Mouse (Mus musculus): ENCODE measurements around the gene Sec14l5. TPM values are rescaled to one million over a fixed set of nuclear protein-coding genes. Genes with fewer than 3 reads are reported as not detected.
A peak's percentile ranks its signal among the peaks of the same experiment; 100 is the strongest.

Sec14l5 gene
- total RNA-seq, 2 experiments from 2014 or later: 7.4 to 11.3 TPM

GRCm38 (mm10) chr16:5146367-5147036, 407 bp upstream of the Sec14l5 start:
- peak; percentile 81 for DNase-seq
- intact Hi-C loops (cut with DNase I; ENCODE audit: low total_unique reads): loop anchor here (5.0 to 10.0 kb wide), 2 partner anchors 51 to 92 kb away; partner anchors contain the start of gene Ubn1

DNA sequence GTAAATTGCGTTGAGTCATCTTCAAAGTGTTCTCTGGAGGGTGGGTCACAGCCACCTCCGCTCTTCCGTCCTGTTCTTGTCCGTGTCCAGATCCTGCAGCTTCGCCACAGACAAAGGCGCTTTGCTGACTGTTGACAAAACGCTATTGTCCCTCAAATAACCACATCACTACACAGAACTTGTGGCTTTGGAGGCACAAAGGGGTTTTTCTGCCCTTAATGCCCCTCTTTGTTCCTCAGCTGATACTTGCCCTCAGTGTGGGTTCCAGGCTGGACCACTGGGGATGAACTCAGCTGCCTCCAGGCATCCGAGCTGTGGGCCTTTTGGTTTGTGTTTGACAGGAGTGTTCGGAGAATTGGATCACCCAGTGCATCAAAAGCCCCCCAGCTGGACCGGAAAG, 3.6 kb downstream of the Sec14l5 start:
- no peak for DNase-seq
- intact Hi-C loops (cut with DNase I; ENCODE audit: low total_unique reads): no loop called here

GRCm38 (mm10) chr16:5153299-5154026, 6.6 kb downstream of the Sec14l5 start:
- intact Hi-C loops (cut with DNase I; ENCODE audit: low total_unique reads): no loop called here
- no peak for DNase-seq

- intact Hi-C loops (cut with DNase I; ENCODE audit: low total_unique reads): no loop called here
- DNase-seq: no peak
These were observed 8.1 kb downstream of the Sec14l5 start for GRCm38 (mm10) chr16:5155014-5155413.

DNA sequence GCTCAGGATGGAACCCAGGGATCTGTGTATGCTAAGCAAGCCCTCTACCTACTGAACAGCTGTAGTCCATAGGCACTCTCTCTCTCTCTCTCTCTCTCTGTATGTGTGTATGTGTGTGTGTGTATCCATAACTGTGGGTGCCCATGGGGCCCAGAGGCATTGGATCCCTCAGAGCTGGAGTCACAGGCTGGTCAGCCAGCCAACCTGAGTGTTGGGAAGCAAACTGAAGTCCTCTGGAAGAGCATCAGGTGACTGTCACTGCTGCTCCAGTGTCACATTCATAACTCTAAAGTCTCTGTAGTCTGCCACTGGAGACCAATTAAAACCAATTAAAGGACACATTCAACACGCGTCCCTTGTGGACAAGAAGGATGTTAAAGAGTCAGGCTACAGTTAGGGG, 9.6 kb downstream of the Sec14l5 start:
- intact Hi-C loops (cut with DNase I; ENCODE audit: low total_unique reads): no loop called here
- no peak for DNase-seq

DNA sequence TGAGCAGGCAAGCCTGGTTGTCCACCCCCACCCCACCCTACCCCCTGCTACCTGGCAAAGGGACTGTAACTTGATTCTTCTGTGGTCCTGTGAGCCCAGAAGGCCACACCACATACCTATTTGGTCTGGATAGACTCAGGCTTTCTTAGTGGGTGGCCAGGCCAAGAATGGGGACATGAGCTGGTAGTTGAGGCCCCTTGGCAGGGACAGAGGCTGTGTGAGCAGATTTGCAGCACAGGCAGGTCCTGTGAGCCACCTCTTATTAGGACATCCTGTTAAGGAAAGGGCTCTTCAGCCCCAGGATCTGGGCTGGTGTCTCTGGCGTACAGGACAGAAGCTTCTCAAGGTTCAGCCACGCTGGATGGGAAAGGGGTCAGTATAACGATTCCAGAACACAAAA, 10.2 kb downstream of the Sec14l5 start:
- DNase-seq: peak; percentile 47
- intact Hi-C loops (cut with DNase I; ENCODE audit: low total_unique reads): no loop called here

DNA sequence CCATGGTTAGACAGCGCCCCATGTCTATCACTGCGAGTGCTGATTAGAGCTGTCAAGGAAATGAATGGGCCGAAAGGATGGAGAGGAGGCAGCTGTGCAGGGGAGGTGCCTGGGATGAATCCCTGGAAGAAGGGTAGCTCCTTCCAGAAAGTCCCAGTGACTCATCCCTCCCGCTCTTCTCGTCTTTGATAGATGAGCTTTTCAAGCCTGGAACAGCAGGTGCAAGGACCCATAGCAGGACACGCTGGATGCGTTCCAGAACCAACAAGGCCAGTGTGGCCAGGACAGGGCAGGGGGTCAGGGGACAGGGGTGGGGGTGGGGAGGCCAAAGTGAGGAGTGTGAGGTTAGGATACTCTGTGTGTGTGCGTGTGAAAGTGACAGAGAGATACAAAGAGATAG, 12.3 kb downstream of the Sec14l5 start:
- DNase-seq: no peak
- intact Hi-C loops (cut with DNase I; ENCODE audit: low total_unique reads): no loop called here

GRCm38 (mm10) chr16:5164327-5164726, 17.4 kb downstream of the Sec14l5 start:
- DNase-seq: no peak
- intact Hi-C loops (cut with DNase I; ENCODE audit: low total_unique reads): no loop called here

GRCm38 (mm10) chr16:5168038-5168437, 21.1 kb downstream of the Sec14l5 start:
- intact Hi-C loops (cut with DNase I; ENCODE audit: low total_unique reads): no loop called here

GRCm38 (mm10) chr16:5168829-5169228, 21.9 kb downstream of the Sec14l5 start:
- peak; percentile 58 for DNase-seq
- intact Hi-C loops (cut with DNase I; ENCODE audit: low total_unique reads): no loop called here

More at GRCm38 (mm10) chr16:5168038-5168437, 21.1 kb downstream of the Sec14l5 start:
- DNase-seq: no peak

DNA sequence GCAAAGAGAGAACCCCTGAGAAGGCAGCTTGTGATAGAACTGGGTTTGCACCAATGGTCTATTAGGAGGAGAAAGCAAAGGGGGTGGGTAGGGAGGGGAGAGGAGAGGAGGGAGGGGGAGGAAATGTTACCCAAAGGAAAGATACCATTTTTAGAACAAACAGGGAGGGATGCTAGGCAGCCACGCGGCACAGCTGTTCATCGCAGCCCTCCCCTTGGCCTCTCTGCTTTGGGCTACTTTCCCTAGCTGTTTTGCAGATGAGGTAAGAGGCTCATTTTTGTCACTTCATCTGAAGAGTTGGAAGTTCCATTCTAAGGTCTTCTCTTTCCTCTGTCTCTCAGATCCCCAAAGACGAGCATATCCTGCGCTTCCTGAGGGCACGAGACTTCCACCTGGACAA, 25.7 kb downstream of the Sec14l5 start:
- DNase-seq: no peak
- intact Hi-C loops (cut with DNase I; ENCODE audit: low total_unique reads): no loop called here

GRCm38 (mm10) chr16:5183310-5183975, 36.5 kb downstream of the Sec14l5 start:
- DNase-seq: no peak
- intact Hi-C loops (cut with DNase I; ENCODE audit: low total_unique reads): no loop called here

- DNase-seq: no peak
- intact Hi-C loops (cut with DNase I; ENCODE audit: low total_unique reads): no loop called here
These were observed 37.2 kb downstream of the Sec14l5 start for GRCm38 (mm10) chr16:5184101-5184500.

- intact Hi-C loops (cut with DNase I; ENCODE audit: low total_unique reads): no loop called here
- peak; percentile 47 for DNase-seq
These were observed 38.0 kb downstream of the Sec14l5 start for GRCm38 (mm10) chr16:5184956-5185355.

GRCm38 (mm10) chr16:5185691-5186090, 38.8 kb downstream of the Sec14l5 start:
- peak; percentile 49 for DNase-seq
- intact Hi-C loops (cut with DNase I; ENCODE audit: low total_unique reads): no loop called here

- intact Hi-C loops (cut with DNase I; ENCODE audit: low total_unique reads): no loop called here
- DNase-seq: peak; percentile 45
These were observed 39.3 kb downstream of the Sec14l5 start for GRCm38 (mm10) chr16:5186234-5186633.

DNA sequence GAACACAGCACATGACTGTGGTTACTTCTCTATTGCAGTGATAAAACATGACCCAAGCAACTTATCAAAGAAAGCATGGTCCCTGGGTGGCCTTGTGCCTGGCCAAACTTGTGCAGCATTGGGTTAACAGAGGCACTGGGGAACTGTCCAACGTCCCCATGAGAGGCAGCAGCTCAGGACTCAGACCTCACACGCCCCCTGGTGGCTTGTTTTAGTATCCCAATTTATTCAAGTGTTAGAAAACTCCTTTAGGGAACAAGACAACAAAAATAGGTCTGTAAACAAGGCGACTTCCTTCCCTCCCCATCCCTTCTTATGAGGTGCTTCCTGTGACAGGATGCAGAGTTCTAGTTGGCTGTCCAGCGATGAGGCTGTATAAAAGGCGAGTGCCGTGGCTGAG, 48.2 kb downstream of the Sec14l5 start:
- DNase-seq: peak; percentile 54

DNA sequence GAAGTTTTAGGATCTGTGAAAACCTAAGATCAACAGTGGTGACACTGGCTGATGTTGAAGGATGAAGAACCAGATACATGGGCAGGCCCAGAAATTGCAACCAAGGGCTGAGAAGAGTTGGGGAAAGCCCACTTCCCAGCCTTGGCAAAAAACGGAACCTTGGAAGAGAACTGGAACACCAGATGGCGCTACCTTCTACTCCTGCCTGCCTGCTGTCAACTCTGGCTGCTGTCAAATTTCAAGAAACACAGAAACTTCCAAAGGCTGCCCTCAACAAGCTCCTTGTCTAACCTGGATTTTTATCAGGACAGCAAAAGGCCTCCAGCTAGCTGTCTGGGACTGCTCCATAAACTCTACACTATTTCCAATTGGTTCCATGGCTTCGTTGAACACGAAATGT, 55.8 kb downstream of the Sec14l5 start:
- no peak for DNase-seq
- intact Hi-C loops (cut with DNase I; ENCODE audit: low total_unique reads): loop anchor here (2.0 kb wide), 1 partner anchor 42 kb away; no protein-coding TSS in a partner anchor

More for the DNA sequence above, 48.2 kb downstream of the Sec14l5 start:
- intact Hi-C loops (cut with DNase I; ENCODE audit: low total_unique reads): loop anchor here (5.0 kb wide), 1 partner anchor 48 kb away; the partner anchor contains the start of gene Sec14l5

DNA sequence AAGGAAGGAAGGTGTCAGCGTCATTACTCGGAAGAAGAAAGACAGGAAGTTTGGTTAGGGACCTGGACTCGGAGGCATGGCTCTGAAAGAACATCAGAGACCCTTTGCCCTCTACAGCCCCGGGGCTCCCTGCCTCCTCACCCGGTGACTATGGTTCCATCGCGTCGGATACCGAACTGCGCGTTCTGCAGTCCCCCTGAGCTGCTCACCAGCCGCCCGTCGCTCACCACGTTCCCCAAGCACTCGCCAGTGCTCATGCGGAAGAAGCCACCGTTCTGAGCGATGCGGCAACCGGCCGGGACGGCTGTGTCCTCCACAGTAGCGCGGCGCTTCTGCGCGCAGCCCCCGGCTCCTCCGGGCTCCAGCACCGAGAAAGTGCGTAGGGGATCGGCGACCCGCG, 56.3 kb downstream of the Sec14l5 start:
- DNase-seq: no peak

More for the DNA sequence above, 56.3 kb downstream of the Sec14l5 start:
- intact Hi-C loops (cut with DNase I; ENCODE audit: low total_unique reads): loop anchor here (2.0 kb wide), 1 partner anchor 42 kb away; no protein-coding TSS in a partner anchor

Measured in gastrocnemius, postnatal 14 days (tissue).